Mouse (Mus musculus) brown adipose tissue, adult 24 weeks (tissue): ENCODE measurements around the gene Gm36864. TPM values are rescaled to one million over a fixed set of nuclear protein-coding genes. Genes with fewer than 3 reads are reported as not detected.

Experiments
- H3K27ac ChIP-seq: fragments of 200-500 bp; replicated peaks from 2 replicates; pipeline ENCODE4 v1.5.1; 2012; ENCODE audit warnings: low read depth, mild to moderate bottlenecking, low read length
- H3K4me1 ChIP-seq: fragments of 200-500 bp; 2 replicates; pipeline ENCODE4 v1.6.1; 2012; ENCODE audit warnings: low read length, mixed read lengths; ENCODE audit not compliant: control insufficient read depth, insufficient read depth, insufficient read length
- H3K4me3 ChIP-seq: fragments of 200-500 bp; 2 replicates; pipeline ENCODE4 v1.5.1; 2012; ENCODE audit warnings: low read depth, mild to moderate bottlenecking, low read length, moderate library complexity; ENCODE audit not compliant: insufficient read depth
- polyA plus RNA-seq: library from polyadenylated mRNA; stranded (reverse); fragments of >200 nt; gene quantifications from 2 replicates; pipeline ENCODE4 v1.2.4, GENCODE M21; 2012; ENCODE audit not compliant: missing spikeins, insufficient read depth, insufficient read length

Gene Gm36864
- polyA plus RNA-seq, 1 experiment = not detected

GRCm38 (mm10) chr7:44272546-44272945 lies 36.6 kb downstream of the Gm36864 start:
- H3K4me1 ChIP-seq = no peaks in the 10 kb centered on the region
- H3K4me3 ChIP-seq = no peak overlapping the region
- no peak overlapping the region for H3K27ac ChIP-seq

- H3K4me1 ChIP-seq = no peaks in the 10 kb centered on the region
- no peak overlapping the region for H3K27ac ChIP-seq
- no peak overlapping the region for H3K4me3 ChIP-seq
Observed at GRCm38 (mm10) chr7:44273446-44273845, 37.5 kb downstream of the Gm36864 start.

- Histone ChIP-seq H3K27ac (no peak overlapping the region), H3K4me3 (no peak overlapping the region), H3K4me1 (no peaks in the 10 kb centered on the region)
Observed at GRCm38 (mm10) chr7:44274096-44274495, 38.1 kb downstream of the Gm36864 start.

- Histone ChIP-seq H3K27ac (no peak overlapping the region), H3K4me1 (no peaks in the 10 kb centered on the region), H3K4me3 (no peak overlapping the region)
Observed at GRCm38 (mm10) chr7:44275546-44275945, 39.6 kb downstream of the Gm36864 start.

GRCm38 (mm10) chr7:44276461-44277249 lies 40.7 kb downstream of the Gm36864 start:
- H3K27ac ChIP-seq = no peak overlapping the region
- H3K4me1 ChIP-seq = no peaks in the 10 kb centered on the region
- H3K4me3 ChIP-seq = no peak overlapping the region

- Histone ChIP-seq H3K4me1 (no peaks in the 10 kb centered on the region), H3K4me3 (no peak overlapping the region), H3K27ac (no peak overlapping the region)
Observed at GRCm38 (mm10) chr7:44277250-44277622, 41.3 kb downstream of the Gm36864 start.

GRCm38 (mm10) chr7:44280959-44281358 lies 45.0 kb downstream of the Gm36864 start:
- Histone ChIP-seq H3K4me3 (no peak overlapping the region), H3K4me1 (no peaks in the 10 kb centered on the region), H3K27ac (no peak overlapping the region)

GRCm38 (mm10) chr7:44281586-44281985 lies 45.6 kb downstream of the Gm36864 start:
- H3K4me1 ChIP-seq = no peaks in the 10 kb centered on the region
- no peak overlapping the region for H3K4me3 ChIP-seq
- H3K27ac ChIP-seq = no peak overlapping the region

GRCm38 (mm10) chr7:44287760-44288159 lies 51.8 kb downstream of the Gm36864 start:
- Histone ChIP-seq H3K27ac (no peak overlapping the region), H3K4me3 (no peak overlapping the region), H3K4me1 (no peaks in the 10 kb centered on the region)

GRCm38 (mm10) chr7:44290986-44291385 lies 55.0 kb downstream of the Gm36864 start:
- no peak overlapping the region for H3K27ac ChIP-seq
- H3K4me1 ChIP-seq = no peaks in the 10 kb centered on the region
- no peak overlapping the region for H3K4me3 ChIP-seq

GRCm38 (mm10) chr7:44291418-44291817 lies 55.4 kb downstream of the Gm36864 start:
- H3K27ac ChIP-seq = no peak overlapping the region
- no peak overlapping the region for H3K4me3 ChIP-seq
- no peaks in the 10 kb centered on the region for H3K4me1 ChIP-seq

Other genes with a start within 250 kb of the Gm36864 start
- gene Klk1b11, start 240.3 kb upstream of the Gm36864 start, polyA plus RNA-seq = not detected in 2 replicates
- gene Klk1b26, start 224.0 kb upstream of the Gm36864 start, polyA plus RNA-seq = not detected in 2 replicates
- not detected in 2 replicates for gene Klk1b27, start 183.9 kb upstream of the Gm36864 start, polyA plus RNA-seq
- gene Klk1b21, start 133.8 kb upstream of the Gm36864 start, polyA plus RNA-seq = not detected in 2 replicates
- not detected in 2 replicates for gene Klk1b22, start 123.5 kb upstream of the Gm36864 start, polyA plus RNA-seq
- gene Klk1b16, start 99.4 kb upstream of the Gm36864 start, polyA plus RNA-seq = not detected in 2 replicates
- not detected in 2 replicates for gene Klk1b24, start 47.9 kb upstream of the Gm36864 start, polyA plus RNA-seq
- gene Klk1b3, start 38.0 kb upstream of the Gm36864 start, polyA plus RNA-seq = not detected in 2 replicates
- gene Klk1b4, start 28.7 kb upstream of the Gm36864 start, polyA plus RNA-seq = not detected in 2 replicates
- not detected in 2 replicates for gene Klk1b5, start 20.2 kb upstream of the Gm36864 start, polyA plus RNA-seq
- not detected in 2 replicates for gene Klk1, start 10.8 kb upstream of the Gm36864 start, polyA plus RNA-seq
- not detected in 2 replicates for gene 1700028J19Rik, start 10.5 kb downstream of the Gm36864 start, polyA plus RNA-seq
- gene 2410002F23Rik, start 10.5 kb downstream of the Gm36864 start, polyA plus RNA-seq = 5.5 and 5.7 TPM in 2 replicates
- gene Acp4, start 21.2 kb downstream of the Gm36864 start, polyA plus RNA-seq = not detected in 2 replicates
- not detected in 2 replicates for gene Gm15517, start 25.3 kb downstream of the Gm36864 start, polyA plus RNA-seq
- 1.4 and 1.8 TPM in 2 replicates for gene Clec11a, start 70.7 kb downstream of the Gm36864 start, polyA plus RNA-seq
- gene Shank1, start 74.1 kb downstream of the Gm36864 start, polyA plus RNA-seq = 0.59 and 1.0 TPM in 2 replicates
- 3.2 and 4.9 TPM in 2 replicates for gene Syt3, start 147.9 kb downstream of the Gm36864 start, polyA plus RNA-seq
- gene 1700008O03Rik, start 149.6 kb downstream of the Gm36864 start, polyA plus RNA-seq = not detected in 2 replicates
- gene Lrrc4b, start 192.8 kb downstream of the Gm36864 start, polyA plus RNA-seq = not detected in 2 replicates
- gene Aspdh, start 229.2 kb downstream of the Gm36864 start, polyA plus RNA-seq = not detected in 2 replicates
- 25.2 and 29.4 TPM in 2 replicates for gene Josd2, start 231.8 kb downstream of the Gm36864 start, polyA plus RNA-seq